Mouse (Mus musculus) heart, embryonic 12.5 days (tissue): ENCODE measurements around the gene Patj. TPM values are rescaled to one million over a fixed set of nuclear protein-coding genes. Genes with fewer than 3 reads are reported as not detected.

Experiments used
- ATAC-seq: fragments of 200-750 bp; cut with Nextera tagmentation; 2 replicates; pipeline ENCODE4 v1.8.0; 2017; ENCODE audit warnings: moderate TSS enrichment, moderate library complexity; ENCODE audit not compliant: insufficient number of reproducible peaks, low FRiP score
- H3K27ac ChIP-seq: fragments of 300-500 bp; sonication (generic); 2 replicates; pipeline ENCODE4 v1.5.1; 2016; ENCODE audit warnings: mild to moderate bottlenecking, moderate library complexity; ENCODE audit not compliant: poor library complexity, severe bottlenecking
- H3K27me3 ChIP-seq: fragments of 300-500 bp; sonication (generic); replicated peaks from 2 replicates; pipeline ENCODE4 v1.6.1; 2016; ENCODE audit warnings: mild to moderate bottlenecking, moderate library complexity
- H3K36me3 ChIP-seq: fragments of 300-500 bp; sonication (generic); 2 replicates; pipeline ENCODE4 v1.6.1; 2016; ENCODE audit warnings: mild to moderate bottlenecking, moderate library complexity
- H3K4me1 ChIP-seq: fragments of 300-500 bp; sonication (generic); replicated peaks from 2 replicates; pipeline ENCODE4 v1.6.1; 2016; ENCODE audit warnings: mild to moderate bottlenecking
- H3K4me2 ChIP-seq: fragments of 300-500 bp; sonication (generic); 2 replicates; pipeline ENCODE4 v1.6.1; 2016; ENCODE audit warnings: mild to moderate bottlenecking, moderate library complexity
- H3K4me3 ChIP-seq: fragments of 300-500 bp; sonication (generic); 2 replicates; pipeline ENCODE4 v1.5.1; 2016; ENCODE audit warnings: mild to moderate bottlenecking
- H3K9ac ChIP-seq: fragments of 300-500 bp; sonication (generic); 2 replicates; pipeline ENCODE4 v1.6.1; 2016; ENCODE audit warnings: mild to moderate bottlenecking, moderate library complexity
- H3K9me3 ChIP-seq: fragments of 300-500 bp; sonication (generic); replicated peaks from 2 replicates; pipeline ENCODE4 v1.6.1; 2016; ENCODE audit warnings: mild to moderate bottlenecking, moderate library complexity
- WGBS: fragments of 180-500 bp; shearing (Covaris S2); methylation state at CpG from one replicate; pipeline ENCODE4 v1.1.7; 2016; 5-methylcytosine and 5-hydroxymethylcytosine counted together
- polyA plus RNA-seq: library from polyadenylated mRNA; unstranded; fragments of >200 nt; fragmentation: Nextera tagmentation; extraction: Ambion mirVana; gene quantifications from 2 replicates; pipeline ENCODE4 v1.2.1, GENCODE M21; 2016

Gene Patj
- polyA plus RNA-seq, 1 experiment from 2014 or later, result 14.8 TPM

GRCm38 (mm10) chr4:98727295-98727958 is 331.8 kb downstream of the Patj start:
- H3K27me3 ChIP-seq, result peaks cover 22% of the 10 kb centered on the region
- no peaks in the 10 kb centered on the region for H3K9me3 ChIP-seq
- H3K36me3 ChIP-seq, result no peaks in the 10 kb centered on the region
- peak overlapping the region; percentile 73 for H3K4me2 ChIP-seq
- peak overlapping the region; percentile 39 for H3K4me3 ChIP-seq
- no peak overlapping the region for H3K27ac ChIP-seq
- no peak for ATAC-seq
- 3% methylated on average over 21 of the region's 21 CpGs for WGBS
- peaks cover 10% of the 10 kb centered on the region for H3K4me1 ChIP-seq
- no peak overlapping the region for H3K9ac ChIP-seq

DNA sequence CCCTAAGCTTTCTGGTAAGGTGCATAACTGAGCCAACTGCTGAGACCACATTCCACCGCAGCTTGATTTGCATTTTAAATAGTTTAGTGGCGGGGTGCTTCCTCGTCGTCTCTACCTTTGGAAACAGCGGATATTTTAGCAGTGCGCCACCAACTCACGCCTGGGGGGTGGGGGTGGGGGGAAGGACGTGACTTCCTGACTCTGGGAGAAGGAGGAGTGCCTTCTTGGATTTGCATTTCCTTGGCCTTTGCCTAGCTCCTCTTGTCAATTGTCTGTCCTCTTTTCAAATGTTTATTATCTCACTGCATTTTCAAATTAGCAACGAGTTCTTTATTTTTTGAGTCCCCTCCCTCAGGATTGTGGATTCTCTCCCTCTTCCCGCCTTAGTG is 332.4 kb downstream of the Patj start:
- WGBS, result under 1% methylated on average over 10 of the region's 10 CpGs
- Histone ChIP-seq H3K4me1 (peaks cover 10% of the 10 kb centered on the region), H3K4me2 (peak overlapping the region; percentile 73), H3K4me3 (peak overlapping the region; percentile 39), H3K36me3 (no peaks in the 10 kb centered on the region), H3K9ac (no peak overlapping the region), H3K27me3 (peaks cover 22% of the 10 kb centered on the region), H3K9me3 (no peaks in the 10 kb centered on the region), H3K27ac (no peak overlapping the region)
- no peak for ATAC-seq

- no peak overlapping the region for H3K9ac ChIP-seq
- 0 out of 2 replicates have a peak overlapping the region, but pooled peaks have one; percentile 73 for H3K4me2 ChIP-seq
- H3K27ac ChIP-seq, result no peak overlapping the region
- no peaks in the 10 kb centered on the region for H3K9me3 ChIP-seq
- ATAC-seq, result no peak
- peaks cover 10% of the 10 kb centered on the region for H3K4me1 ChIP-seq
- no peak overlapping the region for H3K4me3 ChIP-seq
- WGBS, result 34% methylated on average over 7 of the region's 7 CpGs
- no peaks in the 10 kb centered on the region for H3K36me3 ChIP-seq
- peaks cover 22% of the 10 kb centered on the region for H3K27me3 ChIP-seq
Observed at GRCm38 (mm10) chr4:98728716-98729115, 333.1 kb downstream of the Patj start.

GRCm38 (mm10) chr4:98733660-98734059 is 338.1 kb downstream of the Patj start:
- peaks cover 2% of the 10 kb centered on the region; the same call in 1 of the 2 replicates for H3K27me3 ChIP-seq
- no peak overlapping the region for H3K27ac ChIP-seq
- no peaks in the 10 kb centered on the region for H3K36me3 ChIP-seq
- H3K4me3 ChIP-seq, result no peak overlapping the region
- no peak overlapping the region for H3K9ac ChIP-seq
- no peak for ATAC-seq
- WGBS, result 90% methylated on average over 16 of the region's 16 CpGs
- H3K9me3 ChIP-seq, result no peaks in the 10 kb centered on the region
- no peak overlapping the region for H3K4me2 ChIP-seq
- H3K4me1 ChIP-seq, result no peaks in the 10 kb centered on the region

GRCm38 (mm10) chr4:98739753-98740152 is 344.2 kb downstream of the Patj start:
- ATAC-seq, result no peak
- WGBS, result 40% methylated on average over 2 of the region's 2 CpGs
- Histone ChIP-seq H3K27ac (no peak overlapping the region), H3K9ac (no peak overlapping the region), H3K4me1 (peaks cover 8% of the 10 kb centered on the region), H3K9me3 (no peaks in the 10 kb centered on the region), H3K27me3 (no peaks in the 10 kb centered on the region), H3K4me3 (no peak overlapping the region), H3K36me3 (no peaks in the 10 kb centered on the region), H3K4me2 (no peak overlapping the region)

GRCm38 (mm10) chr4:98743209-98743905 is 347.8 kb downstream of the Patj start:
- H3K9me3 ChIP-seq, result no peaks in the 10 kb centered on the region
- H3K4me1 ChIP-seq, result peaks cover 8% of the 10 kb centered on the region
- WGBS, result 59% methylated on average over 3 of the region's 3 CpGs
- H3K9ac ChIP-seq, result no peak overlapping the region
- H3K4me3 ChIP-seq, result no peak overlapping the region
- H3K4me2 ChIP-seq, result no peak overlapping the region
- no peaks in the 10 kb centered on the region for H3K36me3 ChIP-seq
- H3K27me3 ChIP-seq, result no peaks in the 10 kb centered on the region
- no peak overlapping the region for H3K27ac ChIP-seq
- ATAC-seq, result no peak

DNA sequence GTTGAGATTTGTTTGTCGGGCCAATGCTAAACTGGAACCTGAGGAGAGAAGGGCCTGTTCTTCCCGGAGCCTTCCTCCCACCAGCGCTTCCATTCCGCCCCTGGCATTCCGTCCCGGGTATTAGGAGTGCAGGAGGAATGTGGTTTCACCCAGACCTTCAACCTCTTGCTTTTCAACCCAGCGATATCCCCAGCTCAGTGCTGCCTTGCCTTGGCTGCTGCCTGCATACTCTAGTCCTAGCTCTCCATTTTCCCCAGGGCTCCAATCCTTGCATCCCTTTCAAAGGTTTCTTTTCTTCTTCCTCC is 348.3 kb downstream of the Patj start:
- Histone ChIP-seq H3K36me3 (no peaks in the 10 kb centered on the region), H3K27ac (no peak overlapping the region), H3K9me3 (no peaks in the 10 kb centered on the region), H3K4me2 (no peak overlapping the region), H3K4me1 (peaks cover 8% of the 10 kb centered on the region), H3K27me3 (no peaks in the 10 kb centered on the region), H3K9ac (no peak overlapping the region), H3K4me3 (no peak overlapping the region)
- no peak for ATAC-seq
- WGBS, result 21% methylated on average over 7 of the region's 7 CpGs

DNA sequence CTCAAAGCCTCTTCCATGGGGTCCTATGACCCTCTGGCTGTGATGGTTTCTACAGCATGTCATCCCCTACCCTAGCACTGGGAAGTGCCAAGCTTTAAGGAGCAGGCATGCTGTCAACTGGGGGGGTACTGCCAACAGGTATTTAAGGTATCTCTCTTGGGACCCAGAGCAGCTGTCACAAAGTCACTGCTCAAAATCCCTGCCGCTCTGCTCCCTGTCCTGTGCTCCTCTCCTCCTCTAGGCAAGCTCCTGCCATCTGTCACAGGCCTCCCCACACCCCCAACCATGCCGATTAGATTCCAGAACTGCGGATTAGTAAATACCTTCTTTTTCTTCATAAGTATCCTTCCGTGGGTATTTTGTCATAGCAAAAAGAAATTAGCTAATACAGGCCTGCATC is 358.9 kb downstream of the Patj start:
- no peaks in the 10 kb centered on the region for H3K36me3 ChIP-seq
- no peak for ATAC-seq
- WGBS, result 65% methylated on average over 4 of the region's 4 CpGs

GRCm38 (mm10) chr4:98756141-98756540 is 360.6 kb downstream of the Patj start:
- Histone ChIP-seq H3K4me3 (no peak overlapping the region), H3K9me3 (no peaks in the 10 kb centered on the region), H3K9ac (no peak overlapping the region), H3K4me2 (no peak overlapping the region), H3K4me1 (no peaks in the 10 kb centered on the region), H3K27ac (no peak overlapping the region), H3K27me3 (no peaks in the 10 kb centered on the region), H3K36me3 (no peaks in the 10 kb centered on the region)
- WGBS, result 72% methylated on average over 11 of the region's 11 CpGs
- no peak for ATAC-seq

More for the DNA sequence above, 358.9 kb downstream of the Patj start:
- H3K4me3 ChIP-seq, result no peak overlapping the region
- H3K9me3 ChIP-seq, result no peaks in the 10 kb centered on the region
- H3K9ac ChIP-seq, result no peak overlapping the region
- no peak overlapping the region for H3K27ac ChIP-seq
- no peaks in the 10 kb centered on the region for H3K4me1 ChIP-seq
- H3K4me2 ChIP-seq, result no peak overlapping the region
- no peaks in the 10 kb centered on the region for H3K27me3 ChIP-seq

GRCm38 (mm10) chr4:98758012-98758821 is 362.6 kb downstream of the Patj start:
- Histone ChIP-seq H3K4me2 (no peak overlapping the region), H3K4me1 (no peaks in the 10 kb centered on the region), H3K4me3 (no peak overlapping the region), H3K27ac (no peak overlapping the region), H3K36me3 (no peaks in the 10 kb centered on the region), H3K9me3 (no peaks in the 10 kb centered on the region), H3K9ac (no peak overlapping the region), H3K27me3 (no peaks in the 10 kb centered on the region)
- peak; percentile 43; the same call in 1 of the 2 replicates for ATAC-seq
- 50% methylated on average over 4 of the region's 4 CpGs for WGBS

- Histone ChIP-seq H3K4me1 (no peaks in the 10 kb centered on the region), H3K27ac (no peak overlapping the region), H3K4me3 (no peak overlapping the region), H3K36me3 (no peaks in the 10 kb centered on the region), H3K9me3 (no peaks in the 10 kb centered on the region), H3K27me3 (no peaks in the 10 kb centered on the region), H3K4me2 (no peak overlapping the region), H3K9ac (no peak overlapping the region)
- ATAC-seq, result no peak
- 61% methylated on average over 3 of the region's 3 CpGs for WGBS
Observed at GRCm38 (mm10) chr4:98758872-98759518, 363.4 kb downstream of the Patj start.
